Mouse (Mus musculus): Measurements from ENCODE around the gene Gm36210.

The Gm36210 gene

DNA sequence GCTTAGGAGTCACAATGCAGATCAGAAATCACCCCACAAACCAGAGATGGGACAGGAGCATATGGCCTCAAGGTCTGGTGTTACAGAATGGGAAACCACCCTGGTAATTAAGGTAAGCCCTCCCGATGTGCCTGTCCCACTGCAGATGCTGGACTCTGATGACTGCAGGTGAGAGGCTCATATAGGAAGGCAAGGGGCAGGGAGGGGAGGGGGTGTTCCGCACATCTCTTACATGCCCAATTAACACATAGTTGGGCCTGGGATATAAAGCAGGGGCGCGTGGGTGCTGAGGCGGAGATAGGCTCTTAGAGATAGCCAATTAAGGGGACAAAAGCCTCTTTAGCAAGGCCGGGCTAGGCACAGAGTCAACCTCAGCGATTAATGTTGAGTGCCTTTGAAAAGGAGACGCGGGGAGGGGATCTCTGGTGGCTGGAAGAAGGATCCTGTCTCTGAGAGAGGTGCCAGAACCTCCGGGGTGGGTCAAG is at the start of gene Gm36210:
Gene Gm36210, minus strand, starts transcription at position 51 of the 485 bp plus-strand sequence.
- CTCF ChIA-PET = no interaction called here

DNA sequence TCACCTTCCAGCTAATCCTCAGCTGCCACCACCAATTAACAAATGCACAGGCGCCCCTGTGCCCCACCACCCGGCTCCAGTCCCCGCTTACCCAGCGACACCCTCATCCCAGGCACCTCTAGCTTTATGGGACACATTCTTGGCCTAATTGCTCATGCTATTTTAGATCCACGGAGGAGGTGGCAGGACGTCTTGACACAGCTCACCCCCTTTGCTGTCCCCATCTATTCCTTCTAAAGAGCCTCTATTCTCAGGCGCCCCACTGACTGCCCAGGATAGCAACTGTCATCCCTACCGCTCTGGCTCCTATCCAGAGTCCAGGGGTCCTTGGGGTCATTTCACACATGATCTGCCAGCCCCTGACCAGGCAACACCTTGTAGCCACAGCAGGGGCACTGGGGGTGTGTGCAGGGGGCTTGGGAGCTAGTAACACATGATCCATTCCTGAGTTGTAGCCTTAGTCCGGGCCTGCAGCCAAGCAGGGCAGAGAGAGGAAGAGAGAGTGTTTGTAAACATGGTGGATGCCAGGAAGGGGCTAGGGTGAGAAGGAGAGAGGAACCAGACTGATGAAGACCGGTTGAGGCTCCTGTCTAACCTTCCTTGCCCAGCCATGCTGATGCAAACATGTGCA is 47.6 kb upstream of the Gm36210 start:
- CTCF ChIA-PET = no interaction called here

DNA sequence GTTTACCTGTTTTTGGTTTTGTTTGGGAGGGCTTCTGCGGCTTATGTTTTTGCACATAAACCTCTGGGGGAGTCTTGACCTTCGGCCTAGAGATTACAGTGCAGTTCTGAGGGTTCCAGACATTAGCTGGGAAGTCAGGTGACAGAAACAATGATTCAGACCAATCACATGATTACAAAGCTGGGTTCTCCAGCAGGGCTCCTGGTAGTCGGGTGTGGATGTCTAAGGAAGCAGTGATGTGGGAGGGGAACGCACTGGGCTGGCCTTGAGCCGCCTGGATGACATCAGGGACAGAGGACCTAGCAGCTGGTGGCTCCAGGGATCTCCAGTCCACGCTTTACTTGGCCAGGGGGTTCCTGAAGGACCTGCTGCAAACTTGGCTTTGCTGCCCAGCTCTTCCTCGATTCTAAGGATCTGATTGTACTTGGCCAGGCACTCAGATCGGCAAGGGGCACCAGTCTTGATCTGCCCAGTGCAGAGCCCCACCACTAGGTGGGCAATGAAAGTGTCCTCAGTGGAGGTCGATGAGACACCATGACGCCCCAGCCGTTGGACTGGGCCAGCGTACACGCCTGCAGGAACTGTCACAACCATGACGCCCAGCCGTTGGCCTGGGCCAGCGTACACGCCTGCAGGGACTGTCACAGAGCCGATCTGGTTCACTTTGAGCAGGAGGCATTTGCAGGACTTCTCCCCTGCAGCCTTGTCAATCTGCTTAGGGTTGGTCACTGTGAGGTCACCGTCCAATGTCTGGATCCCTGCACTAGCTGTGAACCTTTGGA is 44.4 kb upstream of the Gm36210 start:
- CTCF ChIA-PET = no interaction called here

DNA sequence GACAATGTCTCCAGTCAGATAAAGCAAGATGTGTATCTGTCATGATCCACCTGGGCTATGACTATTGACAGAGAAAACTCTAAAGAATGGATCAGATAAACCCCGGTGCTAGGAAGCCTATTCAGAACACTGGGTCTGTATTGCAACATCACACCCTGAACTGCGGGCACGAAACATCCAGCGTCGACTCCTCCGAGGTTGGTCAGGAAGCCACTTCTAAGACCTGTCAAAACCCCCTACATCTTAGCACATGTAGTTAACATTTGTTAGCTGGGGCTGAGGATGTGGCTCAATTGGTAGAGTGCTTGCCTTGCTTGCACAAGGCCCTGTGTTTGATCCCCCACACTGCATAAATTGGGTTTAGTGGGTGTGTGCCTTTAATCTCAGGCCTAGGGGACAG is 42.1 kb upstream of the Gm36210 start:
- CTCF ChIA-PET = no interaction called here

DNA sequence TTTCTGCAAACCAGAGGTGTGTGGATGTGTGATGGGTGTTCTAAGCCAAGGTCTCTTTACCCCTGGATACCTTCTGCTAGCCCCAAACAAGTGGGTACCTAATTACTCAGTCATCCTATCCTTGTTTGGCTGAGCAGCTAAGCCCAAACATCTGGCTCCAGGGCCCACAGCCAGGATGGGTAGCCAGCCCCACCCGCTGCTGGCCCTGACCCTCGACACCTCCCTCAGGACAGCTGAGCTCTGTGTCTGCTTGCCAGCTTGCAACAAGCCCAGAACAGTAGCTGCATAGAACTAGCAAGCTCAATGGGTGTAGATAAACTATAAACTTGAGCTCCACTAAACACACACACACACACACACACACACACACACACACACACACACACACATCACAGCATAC is 41.5 kb upstream of the Gm36210 start:
- CTCF ChIA-PET = no interaction called here

GRCm38 (mm10) chr7:4943223-4943815 is 37.0 kb upstream of the Gm36210 start:
- CTCF ChIA-PET = interaction anchor here (0.5 kb wide), 1 partner anchor 29 kb away, joined by 7 read pairs; no protein-coding TSS in a partner anchor

DNA sequence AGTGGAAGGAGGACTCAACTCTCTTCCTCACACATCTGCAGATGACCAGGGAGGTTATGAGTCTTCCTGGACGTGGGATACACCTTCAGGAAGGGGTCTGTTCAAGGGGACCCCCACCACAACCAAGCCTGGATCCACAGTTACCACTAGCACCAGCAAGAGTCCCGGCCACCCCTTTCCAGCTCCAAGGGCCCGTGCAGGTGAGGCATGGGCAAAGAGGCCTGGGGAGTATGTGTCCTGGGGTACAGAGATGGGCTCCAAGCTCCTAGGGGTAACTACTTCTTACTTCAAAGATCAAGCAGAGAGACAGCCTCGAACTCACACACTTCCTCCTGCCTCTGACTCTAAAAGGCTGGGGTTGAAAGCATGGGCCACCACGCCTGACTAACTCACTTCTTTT is 36.4 kb upstream of the Gm36210 start:
- CTCF ChIA-PET = interaction anchor here (0.5 to 0.6 kb wide), 2 partner anchors 28 to 72 kb away, joined by 3 to 7 read pairs; partner anchors contain the start of gene Fiz1

GRCm38 (mm10) chr7:4940068-4940479 is 33.8 kb upstream of the Gm36210 start:
- CTCF ChIA-PET = interaction anchor here (0.6 to 1.2 kb wide), 4 partner anchors 13 to 187 kb away, joined by 3 read pairs; partner anchors contain the start of gene Cox6b2

DNA sequence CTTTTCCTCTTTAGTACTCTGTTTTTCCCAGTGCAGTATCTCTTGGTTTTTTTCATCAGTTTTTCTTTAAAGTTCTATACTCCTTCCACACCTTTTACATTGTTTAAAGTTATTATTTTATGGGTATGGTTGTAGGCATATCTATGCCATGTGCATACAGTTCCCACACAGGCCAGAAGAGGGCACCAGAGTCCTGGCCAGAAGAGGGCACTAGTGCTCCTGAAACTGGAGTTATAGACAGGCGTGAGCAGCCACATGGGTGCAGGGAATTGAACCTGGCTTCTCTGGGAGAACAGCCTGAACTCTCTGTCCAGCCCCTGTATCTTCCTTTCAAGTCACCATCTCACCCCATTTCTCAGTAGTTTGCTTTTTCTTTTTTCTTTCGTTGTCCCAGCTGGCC is 32.1 kb upstream of the Gm36210 start:
- CTCF ChIA-PET = interaction anchor here (0.6 kb wide), 1 partner anchor 329 kb away, joined by 15 read pairs; no protein-coding TSS in a partner anchor

DNA sequence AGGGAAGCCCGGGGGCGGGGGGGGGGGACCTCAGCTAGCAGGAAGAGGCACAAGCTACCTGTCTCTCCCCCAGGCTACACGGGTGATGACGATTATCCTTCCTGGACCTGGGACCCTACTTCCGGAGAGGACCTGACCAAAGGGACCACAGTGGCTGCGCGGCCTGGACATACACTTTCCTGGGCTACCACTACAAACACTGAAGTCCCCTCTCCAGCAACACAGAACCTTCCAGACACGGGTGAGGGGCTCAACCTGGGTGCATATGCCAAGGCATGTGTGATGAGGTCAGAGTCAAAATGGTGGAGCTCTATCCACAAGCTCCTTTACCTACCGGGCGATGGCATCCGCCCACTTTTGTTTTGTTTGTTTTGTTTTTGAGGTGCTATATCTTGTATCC is 31.1 kb upstream of the Gm36210 start:
- CTCF ChIA-PET = no interaction called here

- CTCF ChIA-PET = no interaction called here
Observed at GRCm38 (mm10) chr7:4936832-4937231, 30.5 kb upstream of the Gm36210 start.

DNA sequence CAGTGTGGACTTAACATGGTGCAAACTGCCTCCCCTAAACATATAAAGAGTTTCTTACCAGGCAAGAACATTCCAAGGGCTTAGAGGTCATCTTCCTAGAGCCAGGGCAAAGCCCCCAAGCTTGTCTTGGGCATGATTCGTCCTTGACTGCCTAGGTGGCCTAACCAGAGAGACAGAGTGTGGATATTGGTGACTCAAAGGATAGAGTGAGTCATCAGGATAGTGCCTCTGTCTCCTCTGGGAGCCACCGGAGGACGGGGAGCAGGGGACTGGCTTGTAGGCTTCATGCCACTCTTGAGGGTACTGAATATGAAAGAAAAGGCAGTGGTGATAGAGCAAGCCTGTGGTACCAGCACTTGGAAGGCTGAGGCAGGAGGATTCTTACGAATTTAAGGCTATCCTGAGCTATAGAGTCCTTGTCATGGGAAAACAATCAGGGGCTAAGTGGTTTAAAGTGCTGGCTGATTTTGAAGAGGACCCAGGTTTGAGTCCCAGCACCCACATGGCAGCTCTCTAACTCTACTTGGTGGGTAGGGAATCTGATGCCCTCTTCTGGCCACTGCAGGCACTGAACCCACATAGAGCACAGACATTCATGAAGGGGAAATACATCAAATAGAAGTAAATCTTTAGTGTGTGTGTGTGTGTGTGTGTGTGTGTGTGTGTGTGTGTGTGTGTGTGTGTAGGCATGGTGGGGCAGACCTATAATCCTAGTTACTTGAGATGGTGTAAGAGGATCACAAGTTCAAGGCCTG is 28.0 kb upstream of the Gm36210 start:
- CTCF ChIA-PET = no interaction called here

- CTCF ChIA-PET = interaction anchor here (0.6 kb wide), 1 partner anchor 66 kb away, joined by 3 read pairs; no protein-coding TSS in a partner anchor
Observed at GRCm38 (mm10) chr7:4933103-4933502, 26.8 kb upstream of the Gm36210 start.

- CTCF ChIA-PET = no interaction called here
Observed at GRCm38 (mm10) chr7:4928323-4928722, 22.0 kb upstream of the Gm36210 start.

GRCm38 (mm10) chr7:4927711-4928110 is 21.4 kb upstream of the Gm36210 start:
- CTCF ChIA-PET = no interaction called here

DNA sequence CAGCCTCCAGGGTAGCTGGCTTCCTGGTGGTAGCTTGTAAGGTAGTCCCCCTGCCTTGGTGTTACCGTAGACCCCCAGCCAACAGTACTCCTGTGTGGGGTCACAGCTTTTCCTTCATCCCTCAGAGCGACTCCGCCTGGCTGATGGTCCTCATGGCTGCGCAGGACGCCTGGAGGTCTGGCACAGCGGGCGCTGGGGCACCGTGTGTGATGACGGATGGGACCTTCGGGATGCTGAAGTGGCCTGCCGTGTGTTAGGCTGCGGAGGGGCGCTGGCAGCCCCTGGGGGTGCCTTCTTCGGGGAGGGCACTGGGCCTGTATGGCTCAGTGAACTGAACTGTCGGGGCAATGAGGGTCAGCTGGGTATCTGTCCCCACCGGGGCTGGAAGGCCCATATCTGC is 20.5 kb upstream of the Gm36210 start:
- CTCF ChIA-PET = interaction anchor here (1.2 kb wide), 1 partner anchor 13 kb away, joined by 3 read pairs; no protein-coding TSS in a partner anchor

DNA sequence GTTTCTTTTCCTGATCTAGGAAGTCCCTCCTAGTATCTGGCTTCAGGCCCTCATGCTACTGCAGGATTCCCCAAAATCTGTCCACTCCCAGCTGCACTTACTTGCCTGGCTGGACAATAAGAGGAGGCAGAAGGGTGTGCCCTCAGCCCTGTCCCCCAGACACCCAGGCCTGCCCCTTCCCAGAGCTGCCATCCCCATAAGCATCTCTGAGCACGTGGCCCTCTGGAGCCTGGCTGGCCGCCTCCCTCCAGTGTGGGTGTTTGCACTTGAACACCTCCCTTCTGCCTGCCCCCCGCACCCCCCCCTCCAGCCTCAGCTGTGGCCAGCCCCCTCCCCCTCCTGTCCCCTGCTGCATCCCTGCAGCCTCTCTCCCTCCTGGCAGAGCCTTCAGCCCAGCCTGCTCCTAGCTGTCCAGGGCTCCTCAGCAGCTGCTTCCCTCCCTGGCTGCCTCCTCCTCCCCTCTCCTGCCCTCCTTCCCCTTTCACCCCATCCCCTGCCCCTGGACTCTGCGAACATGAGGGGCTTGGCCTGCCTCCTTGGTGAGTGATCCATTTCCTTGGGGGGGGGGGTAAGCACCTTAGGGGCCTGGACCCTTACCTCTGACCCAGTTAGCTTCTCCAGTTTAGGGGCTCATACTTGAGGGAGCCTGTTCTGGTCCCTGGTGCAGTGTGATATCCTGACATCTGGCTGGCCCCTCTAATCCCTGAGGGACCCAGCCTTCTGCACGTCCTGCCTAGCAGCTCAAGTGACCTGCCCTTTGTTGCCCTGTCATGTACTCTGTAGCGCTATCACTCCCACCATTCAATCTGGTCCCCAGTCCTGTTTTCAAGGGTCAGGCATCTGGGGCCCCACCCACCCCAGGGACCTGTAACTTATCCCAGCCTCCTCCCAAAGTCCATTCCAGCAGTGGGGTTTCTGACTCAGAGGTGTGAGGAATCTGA is 19.4 kb upstream of the Gm36210 start, which contains the start of gene Ssc5d:
Gene Ssc5d, plus strand, starts transcription at position 345 of the 941 bp plus-strand sequence.
- CTCF ChIA-PET = interaction anchor here (0.6 kb wide), 3 partner anchors 20 to 494 kb away, joined by 4 to 6 read pairs (median 4); partner anchors contain the start of gene Eps8l1

- CTCF ChIA-PET = interaction anchor here (0.6 kb wide), 2 partner anchors 21 to 494 kb away, joined by 4 to 6 read pairs; no protein-coding TSS in a partner anchor
Observed at GRCm38 (mm10) chr7:4924891-4925301, 18.6 kb upstream of the Gm36210 start.

DNA sequence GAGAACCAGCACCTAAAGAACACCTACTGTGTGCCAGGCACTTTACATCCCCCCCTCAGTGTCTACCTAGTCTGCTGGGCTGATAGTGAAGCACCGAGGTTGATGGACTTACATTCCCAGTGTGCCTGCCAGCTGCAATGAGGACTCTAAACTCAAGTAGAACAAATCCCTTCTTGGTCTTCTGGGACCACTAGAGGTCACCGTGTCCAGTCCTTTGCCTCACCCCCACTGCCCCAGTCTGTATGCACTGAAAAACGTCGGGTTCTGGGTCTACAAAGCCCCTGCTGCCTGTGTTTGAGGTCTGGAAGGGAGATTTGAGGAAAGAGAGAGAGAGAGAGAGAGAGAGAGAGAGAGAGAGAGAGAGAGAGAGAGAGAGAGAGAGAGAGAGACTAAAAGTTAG is 18.2 kb upstream of the Gm36210 start:
- CTCF ChIA-PET = no interaction called here
